Mouse (Mus musculus) spleen, postnatal 10 days (tissue): ENCODE measurements around the gene Rad54l.

Source experiments
- DNase-seq, 2 experiments: peaks; one replicate each; pipeline ENCODE4 v3.0.0; 2021 to 2022; ENCODE audit warnings: low spot score in 2 of 2

Gene Rad54l

DNA sequence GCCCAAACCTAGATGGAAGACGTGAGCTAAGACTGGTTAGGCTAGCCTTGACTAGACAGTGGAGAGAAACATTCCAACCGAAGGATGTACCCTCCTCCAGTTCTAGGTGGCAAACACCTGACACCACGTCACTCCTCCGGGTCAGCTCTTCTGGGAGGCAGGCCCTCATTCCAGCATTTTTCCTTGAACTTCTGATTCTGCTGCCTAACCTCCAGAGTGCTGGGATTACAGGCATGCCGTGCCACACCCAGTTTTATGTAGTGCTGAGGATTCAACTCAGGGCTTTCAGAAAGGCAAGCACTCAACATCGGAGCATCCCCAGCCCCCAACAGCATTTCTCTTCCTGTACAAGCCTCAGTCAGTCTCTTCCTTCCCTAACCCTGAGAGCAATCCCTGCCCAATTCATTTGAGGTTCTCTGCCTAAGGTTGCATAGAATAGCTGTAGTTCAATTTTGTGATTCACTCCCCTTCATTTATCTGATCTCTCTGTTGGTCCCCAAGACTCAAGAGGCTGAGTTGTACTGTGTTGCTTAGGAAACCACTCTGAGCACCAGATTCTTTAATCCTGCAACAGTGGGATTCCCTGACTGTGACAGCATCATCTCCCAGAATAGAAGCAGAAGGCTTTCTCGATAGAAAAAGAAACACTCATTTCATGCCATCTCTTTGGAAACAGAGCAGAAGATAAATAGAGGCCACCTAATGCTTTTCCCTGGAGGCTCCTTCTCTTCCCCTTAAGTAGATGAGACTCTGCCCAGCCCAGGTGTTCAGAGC lies 17.5 kb upstream of the Rad54l start:
- no peak for DNase-seq

GRCm38 (mm10) chr4:116137421-116137996 lies 14.0 kb upstream of the Rad54l start:
- DNase-seq = no peak

DNA sequence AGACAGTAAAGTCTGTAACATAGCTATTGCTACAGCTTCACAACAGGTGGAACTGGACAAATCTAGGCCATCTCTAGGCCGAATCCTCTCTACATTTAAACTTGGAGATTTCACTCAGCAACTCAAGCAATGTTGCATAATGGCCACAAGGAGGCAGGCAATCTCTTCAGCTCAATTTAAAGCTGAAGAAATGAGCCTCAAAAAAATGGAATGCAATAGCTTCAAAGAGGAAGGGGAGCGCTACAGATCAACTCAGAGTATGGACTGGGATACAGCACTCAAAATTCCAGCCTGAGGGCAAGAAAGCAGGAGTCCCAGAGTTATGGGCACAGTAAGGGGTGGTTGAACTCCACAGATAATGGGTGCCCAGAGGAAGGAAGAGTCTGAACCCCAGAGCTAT lies 11.5 kb upstream of the Rad54l start:
- DNase-seq = no peak

- no peak for DNase-seq
These were observed 9.6 kb upstream of the Rad54l start for GRCm38 (mm10) chr4:116133126-116133525.

- DNase-seq = no peak
These were observed 4.5 kb upstream of the Rad54l start for GRCm38 (mm10) chr4:116127956-116128355.

- no peak for DNase-seq
These were observed 2.4 kb upstream of the Rad54l start for GRCm38 (mm10) chr4:116125803-116126386.

DNA sequence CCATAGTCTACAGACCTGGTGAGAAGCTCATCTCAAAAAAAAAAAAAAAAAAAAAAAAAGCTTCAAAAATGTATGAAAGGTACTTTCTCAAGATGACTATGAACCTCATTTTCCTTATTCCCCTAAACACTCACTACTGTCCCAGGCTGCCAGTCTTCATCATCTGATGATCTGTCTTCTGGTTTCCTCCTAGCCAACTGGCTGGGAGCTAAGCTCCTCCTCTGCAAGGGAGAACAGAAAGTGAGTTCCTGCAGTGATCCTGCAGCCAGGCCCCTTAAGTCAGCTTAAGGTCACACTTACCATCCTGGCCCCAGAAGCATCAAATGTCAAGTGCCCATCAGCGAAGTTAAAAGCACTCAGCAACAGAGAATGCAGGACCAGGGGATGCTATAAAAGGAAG lies 728 bp downstream of the Rad54l start:
- DNase-seq = peak in 1 of 2 experiments; percentile 25

DNA sequence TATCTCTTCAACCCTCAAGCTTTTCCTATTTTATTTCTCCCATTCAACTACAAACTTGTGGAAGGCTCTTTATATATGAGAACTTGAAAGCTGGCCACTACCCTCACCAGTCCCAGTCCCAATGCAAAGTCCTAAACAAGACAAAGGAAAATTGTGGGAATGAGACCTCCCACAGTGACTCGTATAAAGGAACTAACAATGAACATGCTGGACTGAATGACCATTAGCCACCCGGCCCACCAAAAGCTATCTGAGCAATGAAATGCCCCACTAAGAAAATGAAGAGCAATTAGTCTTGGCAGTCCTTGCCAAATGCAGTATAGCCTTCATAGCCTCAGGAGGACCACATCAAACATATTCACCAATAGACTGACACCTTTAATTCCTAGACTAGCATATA lies 12.0 kb downstream of the Rad54l start:
- DNase-seq = no peak

- no peak for DNase-seq
These were observed 12.8 kb downstream of the Rad54l start for GRCm38 (mm10) chr4:116110695-116111094.

GRCm38 (mm10) chr4:116105278-116105677 lies 18.2 kb downstream of the Rad54l start:
- no peak for DNase-seq

DNA sequence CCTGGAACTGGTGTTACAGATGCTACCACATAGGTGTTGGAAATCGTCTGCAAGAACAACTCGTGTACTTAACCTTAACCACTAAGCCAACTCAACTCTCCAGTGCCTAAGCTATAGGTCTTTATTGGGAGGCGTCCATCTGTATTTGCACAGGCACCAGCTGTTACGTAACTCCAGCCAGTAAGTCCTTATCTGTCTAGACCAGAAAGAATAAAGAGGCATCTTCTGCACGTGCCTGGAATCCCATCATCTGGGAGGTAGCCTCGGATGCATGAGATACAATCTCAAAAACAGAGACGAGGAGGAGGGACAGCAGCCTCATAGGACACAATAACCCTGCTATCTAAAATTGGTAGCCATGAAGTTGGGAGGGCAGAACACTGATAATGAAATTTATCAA lies 22.5 kb downstream of the Rad54l start:
- no peak for DNase-seq

GRCm38 (mm10) chr4:116097211-116097610 lies 26.3 kb downstream of the Rad54l start:
- DNase-seq = no peak

DNA sequence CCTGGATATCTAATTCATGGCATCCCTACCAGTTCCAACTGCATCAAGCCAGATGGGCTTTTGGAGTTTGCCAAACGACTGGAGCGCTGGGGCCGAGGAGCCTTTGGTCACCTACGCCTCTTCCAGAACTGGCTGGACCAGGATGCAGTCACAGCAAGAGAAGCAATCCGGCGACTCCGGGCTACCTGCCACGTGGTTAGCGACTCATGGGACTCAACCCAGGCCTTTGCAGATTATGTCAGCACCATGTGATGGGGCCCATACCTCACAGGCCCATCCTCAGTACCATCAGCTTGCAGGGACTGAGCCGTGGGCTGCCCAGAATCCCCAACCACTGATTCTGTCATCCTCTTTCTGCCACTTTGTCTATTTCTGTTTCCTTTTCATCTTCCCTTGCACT lies 27.2 kb downstream of the Rad54l start:
- no peak for DNase-seq

DNA sequence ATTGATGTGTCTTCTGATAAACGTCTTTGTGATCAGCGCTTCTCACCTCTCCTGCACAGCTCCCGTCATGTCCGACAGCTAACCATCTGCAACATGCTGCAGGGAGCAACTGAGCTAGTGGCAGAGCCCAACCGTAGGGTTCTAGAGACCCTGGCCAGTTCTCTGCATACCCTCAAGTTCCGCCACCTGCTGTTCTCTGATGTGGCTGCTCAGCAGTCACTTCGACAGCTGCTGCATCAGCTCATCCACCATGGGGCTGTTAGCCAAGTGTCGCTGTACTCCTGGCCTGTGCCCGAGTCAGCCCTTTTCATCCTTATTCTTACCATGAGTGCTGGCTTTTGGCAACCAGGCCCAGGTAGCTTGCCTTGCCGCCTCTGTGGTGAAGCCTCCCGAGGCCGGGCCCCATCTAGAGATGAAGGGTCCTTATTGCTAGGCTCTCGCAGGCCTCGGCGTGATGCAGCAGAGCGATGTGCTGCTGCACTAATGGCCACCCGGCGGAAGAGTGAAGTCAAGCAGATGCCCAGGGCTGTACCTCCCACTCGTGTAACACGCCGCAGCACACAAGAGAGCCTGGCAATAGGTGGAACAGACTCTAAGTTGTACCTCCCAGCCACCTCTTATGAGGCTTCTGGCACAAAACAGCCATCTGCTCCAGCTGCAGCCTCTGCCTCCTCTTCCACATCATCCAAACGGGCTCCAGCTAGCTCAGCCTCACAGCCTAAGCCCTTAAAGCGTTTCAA lies 34.8 kb downstream of the Rad54l start:
- no peak for DNase-seq

- peak in 1 of 2 experiments; percentile 11 for DNase-seq
These were observed 46.0 kb downstream of the Rad54l start for GRCm38 (mm10) chr4:116077240-116078095.

DNA sequence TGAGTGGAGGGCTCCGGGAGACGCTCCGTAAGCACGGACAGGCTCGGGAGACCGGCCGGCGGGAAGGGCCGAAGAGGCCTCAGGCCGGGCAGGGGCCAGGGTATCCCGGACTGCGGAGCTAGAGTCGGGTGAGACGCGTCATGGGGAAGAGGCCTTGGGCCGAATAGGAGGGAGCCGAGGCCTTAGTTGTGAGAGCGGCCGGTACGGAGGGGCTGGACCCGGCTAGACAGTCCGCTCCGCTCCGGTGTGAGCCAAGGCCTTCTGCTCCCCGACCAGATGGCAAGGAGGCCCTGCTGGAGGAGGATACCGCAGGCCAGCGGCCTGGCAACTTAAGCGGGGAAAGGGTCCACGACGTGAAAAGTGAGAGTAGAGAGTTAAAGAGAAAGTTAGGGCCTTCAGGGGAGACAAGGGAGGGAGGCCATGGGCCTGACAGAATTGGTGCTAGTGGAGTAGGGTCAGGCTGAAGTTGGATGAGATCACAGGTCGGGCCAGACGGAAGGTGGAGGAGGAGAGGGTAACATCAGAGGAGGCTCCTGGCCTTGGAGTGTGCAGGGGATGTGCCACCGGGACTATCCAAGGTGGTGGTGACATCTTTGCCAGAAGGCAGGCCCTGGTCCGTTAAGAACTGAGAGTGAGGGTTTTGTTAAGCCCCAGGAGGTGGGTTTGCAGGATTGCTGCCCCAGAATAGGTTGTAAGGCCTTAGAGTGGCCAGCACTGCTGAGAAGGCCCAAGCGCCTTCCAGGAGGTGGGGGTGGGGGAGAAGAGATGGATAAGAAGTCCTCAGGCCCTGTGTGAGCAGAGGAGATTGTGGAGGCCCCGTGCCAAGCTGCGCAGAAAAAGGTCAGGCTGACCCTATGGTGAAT lies 46.9 kb downstream of the Rad54l start:
- peak; percentile 62 to 81 for DNase-seq

GRCm38 (mm10) chr4:116075631-116076368 lies 47.7 kb downstream of the Rad54l start:
- peak; percentile 83 to 86 for DNase-seq

- peak; percentile 95 to 96 for DNase-seq
These were observed 48.4 kb downstream of the Rad54l start, which contains the start of the genes Uqcrh and Lrrc41 for GRCm38 (mm10) chr4:116074861-116075620. Gene Uqcrh, minus strand, starts transcription at chr4:116075071. Gene Lrrc41, plus strand, starts transcription at chr4:116075269.

GRCm38 (mm10) chr4:116074145-116074675 lies 49.3 kb downstream of the Rad54l start:
- peak in 1 of 2 experiments; percentile 26 for DNase-seq
